Mouse (Mus musculus) splenic B cell, adult 2 months (primary cell): Measurements from ENCODE around the gene Extl2.

Experiments used
- DNase-seq: peaks from one replicate; pipeline ENCODE4 v3.0.0-alpha.2; 2011; ENCODE audit warnings: low read depth, low spot score
- H3K27me3 ChIP-seq: 2 replicates; pipeline ENCODE4 v1.6.1; 2012; ENCODE audit warnings: mild to moderate bottlenecking, low read length, moderate library complexity, mixed read lengths; ENCODE audit not compliant: control insufficient read depth, poor library complexity, insufficient read depth, severe bottlenecking
- H3K36me3 ChIP-seq: 2 replicates; pipeline ENCODE4 v1.6.1; 2012; ENCODE audit warnings: mild to moderate bottlenecking, low read length, moderate library complexity, mixed read lengths; ENCODE audit not compliant: control insufficient read depth, poor library complexity, insufficient read depth, severe bottlenecking

Extl2 gene

DNA sequence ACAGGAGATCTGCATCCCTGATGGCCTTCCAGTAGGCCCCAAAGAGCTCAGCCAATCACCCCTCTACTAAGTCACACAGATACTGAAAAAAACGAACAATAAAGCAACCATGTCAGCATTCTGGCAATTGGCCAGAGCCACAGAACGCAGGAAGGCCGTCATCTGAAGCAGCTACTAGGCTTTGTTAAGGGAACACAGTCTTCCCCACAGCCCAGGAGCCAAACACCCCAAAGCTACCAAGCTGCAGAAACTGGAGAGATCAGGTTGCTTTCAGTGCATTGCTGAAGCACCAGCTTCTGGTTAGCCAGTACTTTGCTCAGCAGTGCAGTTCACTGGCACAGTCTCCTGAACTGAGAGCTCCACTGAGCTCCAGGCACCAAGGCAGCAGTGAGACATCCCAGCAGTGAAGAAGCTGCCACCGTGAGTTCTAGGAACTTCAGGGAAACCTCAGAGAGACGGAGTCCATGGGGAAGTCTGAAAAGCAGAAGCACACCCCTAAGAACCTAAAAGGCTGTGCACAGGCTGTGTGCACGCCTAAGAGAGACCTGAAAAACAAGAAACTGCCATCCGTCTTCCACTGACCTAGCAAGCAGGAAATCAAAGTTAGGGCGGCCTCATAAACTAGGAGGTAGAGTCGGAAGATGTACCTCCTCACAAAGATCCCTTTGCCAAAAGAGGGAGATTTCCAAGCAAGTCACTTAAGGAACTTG, 21.9 kb upstream of the Extl2 start:
- DNase-seq: no peak
- H3K36me3 ChIP-seq: peaks cover 19% of the 10 kb centered on the region
- H3K27me3 ChIP-seq: no peaks in the 10 kb centered on the region

DNA sequence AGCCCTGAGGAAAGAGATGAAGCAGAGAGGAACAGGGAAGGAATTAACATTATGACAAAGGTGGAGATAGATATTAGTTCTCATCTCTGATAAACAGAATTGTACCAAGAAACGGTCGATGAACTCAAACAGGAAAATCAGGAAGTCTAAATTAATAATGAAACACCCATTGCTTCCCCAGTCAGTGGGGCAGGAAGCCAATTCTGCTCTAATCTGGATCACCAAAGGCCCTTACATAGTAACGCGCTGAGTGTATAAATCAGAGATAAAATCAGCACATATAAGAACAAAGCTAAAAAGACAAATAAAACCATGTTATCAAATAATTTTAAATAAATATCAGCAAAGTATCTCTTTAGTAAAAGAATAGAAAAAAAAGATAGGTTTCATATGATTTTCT, 15.2 kb upstream of the Extl2 start:
- DNase-seq: no peak
- peaks cover 3% of the 10 kb centered on the region; the same call in 1 of the 2 replicates for H3K36me3 ChIP-seq
- no peaks in the 10 kb centered on the region for H3K27me3 ChIP-seq

DNA sequence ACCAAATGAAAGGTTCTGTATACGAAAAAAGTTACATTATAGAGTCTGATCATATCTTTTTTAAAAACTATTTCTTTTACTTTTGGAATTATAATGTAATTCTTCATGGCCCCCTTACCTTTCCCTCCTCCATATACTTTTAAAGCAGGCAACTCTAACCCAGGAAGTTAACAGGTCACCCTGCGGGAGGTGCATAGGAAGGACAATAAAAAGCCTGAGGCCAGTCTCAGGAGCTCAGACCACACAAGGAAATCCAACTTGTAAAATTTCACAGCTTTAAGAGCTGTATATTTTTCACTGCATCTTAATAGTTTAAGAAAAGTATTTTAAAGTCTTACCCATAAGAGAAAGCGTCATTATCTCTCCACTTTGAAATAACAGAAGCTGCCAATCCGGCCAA, 14.7 kb upstream of the Extl2 start:
- no peak for DNase-seq
- H3K36me3 ChIP-seq: peaks cover 3% of the 10 kb centered on the region; the same call in 1 of the 2 replicates
- no peaks in the 10 kb centered on the region for H3K27me3 ChIP-seq

DNA sequence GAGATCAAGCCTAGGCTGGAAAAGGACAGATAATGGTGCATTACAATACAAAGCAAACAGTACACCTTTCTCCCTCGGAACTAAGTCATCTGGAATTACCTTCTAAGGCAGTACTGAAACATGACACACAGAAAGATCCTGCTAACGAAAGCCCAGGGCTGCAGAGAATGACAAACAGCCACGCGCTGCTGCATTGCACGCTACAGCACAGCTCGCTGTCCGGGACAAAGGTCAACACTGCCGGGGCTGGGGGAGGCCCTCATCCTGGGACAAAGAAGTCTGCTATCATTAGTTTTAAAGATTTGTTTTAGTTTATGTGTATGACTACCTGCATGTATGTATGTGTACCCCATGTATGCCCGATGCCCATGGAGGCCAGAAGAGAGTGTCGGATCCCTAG, 14.2 kb upstream of the Extl2 start:
- Histone ChIP-seq H3K27me3 (no peaks in the 10 kb centered on the region), H3K36me3 (peaks cover 3% of the 10 kb centered on the region; the same call in 1 of the 2 replicates)
- DNase-seq: no peak

DNA sequence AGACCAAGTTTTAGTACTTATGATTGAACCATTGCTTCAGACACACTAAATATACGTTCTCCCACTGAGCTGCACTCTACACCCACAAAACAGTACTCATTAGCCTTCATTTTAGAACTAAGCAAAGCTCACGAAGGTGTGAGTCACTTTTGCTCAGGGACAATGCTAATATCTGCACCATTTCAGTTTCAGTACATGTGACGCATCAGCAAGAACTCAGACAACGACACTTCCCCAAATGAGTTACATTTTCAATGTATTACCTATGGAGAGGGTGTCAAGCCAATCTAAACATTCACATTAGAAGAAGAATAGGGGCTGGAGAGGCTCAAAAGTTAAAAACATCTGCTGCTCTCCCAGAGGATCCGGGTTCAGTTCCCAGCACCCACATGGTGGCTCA, 10.3 kb upstream of the Extl2 start:
- Histone ChIP-seq H3K36me3 (peaks cover 6% of the 10 kb centered on the region; the same call in 1 of the 2 replicates), H3K27me3 (no peaks in the 10 kb centered on the region; the same call in 1 of the 2 replicates)
- peak; percentile 48 for DNase-seq

DNA sequence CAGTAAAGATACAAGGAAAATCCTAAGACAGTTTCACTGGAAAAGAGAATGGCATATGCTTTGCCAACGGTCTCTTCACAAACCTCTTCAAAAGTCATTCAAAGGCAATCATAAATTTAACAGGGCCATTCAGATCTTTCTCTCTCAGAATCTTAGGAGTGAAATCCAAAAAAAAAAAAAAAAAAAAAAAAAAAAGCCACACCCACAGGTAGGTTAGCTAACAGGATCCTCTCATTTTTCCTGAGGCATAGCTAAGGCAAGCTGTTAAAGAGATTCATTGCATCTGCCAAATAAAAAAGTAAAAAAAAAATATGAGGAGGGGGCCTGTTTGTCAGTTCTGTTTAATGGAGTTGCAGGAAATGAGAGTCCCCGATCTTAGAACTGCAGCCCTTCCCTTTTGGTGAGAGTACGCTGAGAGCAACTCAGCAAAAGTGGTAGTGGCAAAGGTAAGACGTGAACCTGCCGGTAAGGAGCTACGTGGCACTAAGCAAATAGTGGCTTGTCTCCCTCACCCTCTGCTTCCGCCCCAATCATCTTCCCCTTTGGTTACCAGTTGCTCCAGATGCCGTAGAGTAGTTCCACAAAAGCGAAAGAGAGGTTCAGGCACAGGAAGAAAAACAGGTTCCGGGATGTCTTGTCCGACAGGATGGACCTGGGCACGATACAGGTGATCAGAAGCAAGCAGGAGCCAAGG, 831 bp upstream of the Extl2 start:
- no peaks in the 10 kb centered on the region for H3K27me3 ChIP-seq
- peak; percentile 62 for DNase-seq
- 0 out of 2 replicates have a peak, but pooled peaks cover 2% of the 10 kb centered on the region for H3K36me3 ChIP-seq

DNA sequence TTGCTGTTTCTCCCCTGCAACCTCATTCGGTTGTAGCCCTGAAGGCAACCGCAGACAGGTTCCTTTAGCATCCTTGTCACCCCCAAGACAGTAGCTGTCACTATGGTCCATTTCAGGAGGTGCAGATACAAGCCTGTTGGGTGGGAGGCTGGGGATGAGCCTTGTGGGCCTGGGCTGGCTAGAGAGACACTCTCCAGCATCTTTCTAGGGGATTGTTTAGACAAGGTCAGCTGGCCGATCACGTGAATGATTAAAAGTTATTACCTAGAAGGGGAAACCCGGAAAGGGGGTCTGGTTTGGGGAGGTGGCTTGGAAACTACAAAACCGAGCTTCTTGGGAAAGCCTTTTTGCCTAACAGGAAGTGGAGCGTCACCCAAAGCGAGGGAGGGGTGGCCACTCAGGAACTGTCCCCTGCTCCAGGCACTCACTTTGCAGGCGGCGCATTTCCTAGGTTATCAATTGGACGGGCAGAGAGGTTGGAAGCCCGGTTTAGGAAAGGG, 729 bp downstream of the Extl2 start:
- peak; percentile 52 for DNase-seq
- H3K36me3 ChIP-seq: peaks cover 2% of the 10 kb centered on the region; the same call in 1 of the 2 replicates
- no peaks in the 10 kb centered on the region for H3K27me3 ChIP-seq

DNA sequence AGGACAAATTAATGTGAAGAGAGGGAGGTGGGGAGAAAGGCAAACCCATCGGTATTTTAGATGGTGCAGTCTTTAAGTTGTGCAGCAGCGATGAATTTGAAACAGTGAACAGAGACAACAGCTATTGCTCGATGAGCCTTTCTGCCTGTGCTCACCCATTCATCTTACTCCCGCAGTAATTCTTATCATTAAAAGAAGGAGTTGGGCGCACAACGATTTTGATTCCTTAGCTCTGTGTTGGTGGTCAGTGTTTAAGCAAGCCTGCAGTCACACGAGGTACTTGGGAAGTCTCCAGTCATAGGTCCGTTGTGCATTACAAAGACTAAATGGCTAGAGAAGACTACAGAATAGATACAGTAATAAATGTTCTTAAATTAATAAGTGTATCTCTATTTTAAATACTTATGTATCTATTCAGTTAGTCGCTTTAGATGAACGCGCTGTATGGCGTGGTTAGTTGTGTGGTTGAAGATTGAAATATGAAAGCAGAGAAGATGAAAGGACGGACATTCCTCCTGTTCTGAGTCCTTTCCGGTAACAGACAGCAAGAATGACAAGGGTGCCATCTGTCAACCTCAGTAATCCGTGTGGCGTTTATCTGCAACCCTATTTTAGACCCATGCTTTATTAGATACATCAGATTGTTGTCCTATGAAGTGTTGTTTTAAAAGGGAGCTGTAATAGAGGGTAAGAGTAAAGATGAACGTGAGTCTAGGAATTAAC, 2.5 kb downstream of the Extl2 start:
- DNase-seq: no peak
- Histone ChIP-seq H3K27me3 (no peaks in the 10 kb centered on the region), H3K36me3 (no peaks in the 10 kb centered on the region; the same call in 1 of the 2 replicates)

DNA sequence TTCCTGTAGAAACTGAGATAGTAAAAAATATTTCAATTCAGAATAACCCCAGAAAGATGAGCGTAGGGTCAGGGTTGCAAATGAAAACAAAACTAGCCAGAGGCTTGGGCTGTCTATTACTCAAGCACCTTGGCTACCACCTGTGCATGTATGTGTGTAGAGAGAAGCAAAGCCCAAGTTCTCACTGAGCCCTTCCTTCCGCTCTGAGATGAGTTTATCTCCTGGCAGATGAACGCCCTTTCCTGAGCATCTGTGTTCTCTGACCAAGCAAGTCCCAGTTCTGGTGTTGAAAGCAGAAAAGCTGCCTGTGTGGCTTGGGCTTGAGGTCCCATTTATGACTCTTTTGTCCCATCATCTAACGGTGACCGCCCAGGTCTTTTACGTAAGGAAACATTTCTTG, 7.6 kb downstream of the Extl2 start:
- Histone ChIP-seq H3K36me3 (no peaks in the 10 kb centered on the region; the same call in 1 of the 2 replicates), H3K27me3 (no peaks in the 10 kb centered on the region)
- DNase-seq: no peak

DNA sequence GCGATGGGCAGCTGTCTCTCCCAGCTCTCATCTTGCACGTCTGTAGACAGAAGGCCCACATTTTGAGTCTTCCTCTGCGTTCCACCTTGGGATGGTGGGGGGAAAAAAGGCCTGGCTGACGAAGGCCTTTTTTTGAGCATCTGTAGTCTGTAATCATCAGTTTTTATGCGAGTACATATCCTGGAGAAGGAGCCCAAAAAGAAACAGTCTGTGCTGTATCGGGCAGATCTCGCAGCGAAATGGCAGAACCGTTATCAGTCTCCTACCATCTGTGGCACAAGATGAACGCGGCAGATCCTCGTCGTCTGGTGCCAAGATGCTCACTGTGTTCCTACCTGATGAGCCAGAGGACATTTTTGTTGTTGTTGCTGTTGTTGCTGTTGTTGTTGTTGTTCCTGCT, 8.9 kb downstream of the Extl2 start:
- no peaks in the 10 kb centered on the region; the same call in 1 of the 2 replicates for H3K36me3 ChIP-seq
- no peaks in the 10 kb centered on the region for H3K27me3 ChIP-seq
- no peak for DNase-seq

DNA sequence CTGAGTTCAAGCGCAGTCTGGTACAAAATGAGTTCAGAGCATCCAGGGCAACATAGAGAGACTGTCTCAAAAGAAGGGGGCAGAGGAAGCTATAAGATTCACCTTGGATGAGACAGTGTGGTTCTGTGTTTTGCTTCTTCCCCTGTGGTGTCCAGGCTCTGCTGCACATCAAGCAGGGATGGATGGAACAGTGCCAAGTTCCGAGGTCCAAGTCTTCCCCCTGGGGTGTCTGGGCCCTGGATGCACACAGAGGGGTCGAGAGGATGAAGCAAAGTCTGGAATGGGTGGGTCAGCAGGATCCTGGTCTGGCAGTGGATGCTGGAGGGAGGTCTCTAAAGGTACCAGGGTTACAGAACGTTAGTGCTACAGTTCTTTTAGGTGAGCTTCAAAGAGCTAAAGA, 11.3 kb downstream of the Extl2 start:
- DNase-seq: no peak
- no peaks in the 10 kb centered on the region for H3K36me3 ChIP-seq
- no peaks in the 10 kb centered on the region for H3K27me3 ChIP-seq

DNA sequence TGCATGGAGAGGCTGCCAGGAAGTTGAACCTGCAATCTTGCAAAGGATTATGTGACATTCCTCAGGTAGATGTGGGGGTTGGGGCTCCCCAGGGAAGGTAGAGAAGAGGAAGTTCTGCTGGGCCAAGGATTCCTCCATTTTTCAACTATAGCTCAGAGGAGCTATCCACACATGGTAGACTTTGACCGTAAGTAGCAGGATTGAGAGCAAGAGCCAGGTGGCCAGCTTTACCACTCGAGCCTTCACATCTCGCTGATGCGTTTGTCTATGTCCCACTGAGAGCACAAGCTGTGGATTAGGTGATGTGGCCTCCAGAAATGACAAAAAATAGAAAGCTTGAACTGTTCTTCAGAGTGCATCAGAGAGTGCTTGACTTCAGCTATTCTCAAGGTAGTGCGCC, 11.9 kb downstream of the Extl2 start:
- DNase-seq: no peak
- Histone ChIP-seq H3K36me3 (peaks cover 2% of the 10 kb centered on the region; the same call in 1 of the 2 replicates), H3K27me3 (no peaks in the 10 kb centered on the region)

DNA sequence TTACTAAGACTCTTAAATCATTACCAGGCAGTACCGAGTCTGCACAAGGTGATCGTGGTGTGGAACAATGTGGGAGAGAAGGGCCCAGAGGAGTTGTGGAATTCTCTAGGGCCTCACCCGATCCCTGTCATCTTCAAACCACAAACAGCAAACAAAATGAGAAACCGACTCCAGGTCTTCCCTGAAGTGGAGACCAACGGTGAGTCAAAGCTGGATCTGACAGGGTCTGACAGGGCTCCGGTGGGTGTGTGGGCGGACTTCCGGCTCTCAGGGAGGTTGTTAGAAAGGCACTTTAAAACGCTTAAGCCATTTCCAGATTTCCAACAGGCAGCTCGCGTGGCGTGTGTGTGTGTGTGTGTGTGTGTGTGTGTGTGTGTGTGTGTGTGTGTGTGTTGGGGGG, 17.0 kb downstream of the Extl2 start:
- Histone ChIP-seq H3K27me3 (no peaks in the 10 kb centered on the region; the same call in 1 of the 2 replicates), H3K36me3 (peaks cover 3% of the 10 kb centered on the region; the same call in 1 of the 2 replicates)
- no peak for DNase-seq

DNA sequence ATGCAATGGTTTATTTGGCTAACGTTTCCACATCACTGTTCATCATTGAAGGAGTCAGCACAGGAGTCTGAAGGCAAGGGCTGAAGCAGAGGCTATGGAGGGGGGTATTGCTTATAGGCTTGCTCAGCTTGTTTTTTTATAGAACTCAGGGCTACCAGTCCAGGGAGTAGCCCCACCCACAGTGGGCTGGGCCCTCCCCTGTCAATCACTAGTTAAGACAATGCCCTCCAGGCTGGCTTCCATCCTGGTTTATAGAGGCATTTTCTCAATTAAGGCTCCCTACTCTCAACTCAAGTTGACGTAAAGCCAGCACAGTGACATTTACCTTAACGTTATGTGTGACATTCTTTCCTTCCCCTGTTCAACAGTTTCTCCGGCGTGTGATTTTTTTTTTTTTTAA, 17.4 kb downstream of the Extl2 start:
- Histone ChIP-seq H3K36me3 (peaks cover 3% of the 10 kb centered on the region; the same call in 1 of the 2 replicates), H3K27me3 (no peaks in the 10 kb centered on the region; the same call in 1 of the 2 replicates)
- no peak for DNase-seq
